Mouse (Mus musculus) brain, embryonic 14.5 days (tissue): ENCODE measurements around the gene Sgms1.

Experiments
- CTCF ChIP-seq: fragments of 200-500 bp; IDR thresholded peaks from 2 replicates; pipeline ENCODE4 v1.5.1; 2012; ENCODE audit warnings: inconsistent platforms, mild to moderate bottlenecking, moderate library complexity, borderline replicate concordance; ENCODE audit not compliant: insufficient read depth, insufficient read length; ENCODE audit errors: extremely low read depth
- POLR2A ChIP-seq: fragments of 200-500 bp; IDR thresholded peaks from 2 replicates; pipeline ENCODE4 v1.6.1; 2012; ENCODE audit warnings: mild to moderate bottlenecking, inconsistent platforms, borderline replicate concordance; ENCODE audit not compliant: poor library complexity, insufficient read depth, insufficient read length, severe bottlenecking; ENCODE audit errors: extremely low read depth

- TF ChIP-seq CTCF (no peak), POLR2A (no peak)
These were observed 17.2 kb upstream of the Sgms1 start for GRCm38 (mm10) chr19:32406717-32407116.
